38 mouse cellular contexts compared by ENCODE assay signal in genomic region chr9:57722371-57722770, GRCm38 (mm10). TPM values are rescaled to one million over a fixed set of nuclear protein-coding genes. Genes with fewer than 3 reads are reported as not detected.
DNase-seq lines count a peak whose midpoint lies in the region; ATAC-seq and TF ChIP-seq lines count a peak whose summit lies in the region.
"Had no signal": no experiment of that assay in that cellular context is flagged by ENCODE, and none has a peak within 500 bp of the region (broad histone marks: within the 10 kb centered on the region; RNA-seq: fewer than 3 reads in every experiment).

No protein-coding gene starts in this region.

- DNase-seq in heart, adult 11 months = peak; percentile 76
- no peak for DNase-seq in heart, postnatal 25 days (ENCODE audit: low spot score)
- DNase-seq in layer of hippocampus, adult 2 months (ENCODE audit: low spot score in 2 of 2) = no peak
- no peak for DNase-seq in layer of hippocampus, postnatal 36 days
- DNase-seq in lung, postnatal 25 days (ENCODE audit: low spot score) = no peak
- DNase-seq in cerebellum, postnatal 14 days = no peak
- DNase-seq: adrenal gland, adult 8-10 months; cerebellum, adult 9-11 months; forebrain, postnatal 0 days; gastrocnemius, postnatal 14 days; heart, postnatal 10 days; kidney, postnatal 14 days; lung, adult 2 months; right cerebral cortex, adult 18-20 months; thymus, adult 18-20 months; thymus, postnatal 25 days had no signal

- ATAC-seq in lung, embryonic 16.5 days (ENCODE audit: low read depth) = no peak
- ATAC-seq: forebrain, postnatal 0 days; intestine, embryonic 16.5 days had no signal

- H3K4me3 ChIP-seq in layer of hippocampus, adult 2 months = no peak overlapping the region
- no peak overlapping the region for H3K4me3 ChIP-seq in lung, embryonic 16.5 days (ENCODE audit: low read length)
- H3K4me3 ChIP-seq: embryonic facial prominence, embryonic 13.5 days; erythroblast, embryonic 14.5 days; heart, embryonic 12.5 days; left cerebral cortex, adult 2 months; limb, embryonic 13.5 days; megakaryocyte, embryonic 14.5 days; midbrain, embryonic 12.5 days; myocyte; neural tube, embryonic 12.5 days had no signal

- WGBS in lung, embryonic 16.5 days = 77% methylated on average over 1 of the region's 1 CpGs

- H3K9ac ChIP-seq in lung, embryonic 16.5 days (ENCODE audit: low read length) = no peak overlapping the region
- H3K9ac ChIP-seq: embryonic facial prominence, embryonic 13.5 days; forebrain, postnatal 0 days; heart, embryonic 12.5 days; limb, embryonic 13.5 days; midbrain, embryonic 12.5 days; neural tube, embryonic 12.5 days had no signal

- H3K9me3 ChIP-seq in lung, embryonic 16.5 days (ENCODE audit: control insufficient read depth, low read length) = no peaks in the 10 kb centered on the region
- H3K9me3 ChIP-seq: embryonic facial prominence, embryonic 13.5 days; G1E; heart, embryonic 12.5 days; limb, embryonic 13.5 days; megakaryocyte, embryonic 14.5 days; midbrain, embryonic 12.5 days; neural tube, embryonic 12.5 days had no signal

- H3K4me2 ChIP-seq in lung, embryonic 16.5 days (ENCODE audit: low read depth, low read length) = no peak overlapping the region
- H3K4me2 ChIP-seq: embryonic facial prominence, embryonic 13.5 days; heart, embryonic 12.5 days; limb, embryonic 13.5 days; midbrain, embryonic 12.5 days; neural tube, embryonic 12.5 days had no signal

- no peak for TF ChIP-seq CTCF in layer of hippocampus, adult 2 months (conservative IDR thresholded peaks at IDR 0.05)

- peaks cover 10% of the 10 kb centered on the region for H3K4me1 ChIP-seq in lung, embryonic 16.5 days (replicated peaks; ENCODE audit: control insufficient read depth, insufficient read depth, low read length)
- H3K4me1 ChIP-seq: embryonic facial prominence, embryonic 13.5 days; midbrain, embryonic 12.5 days; neural tube, embryonic 12.5 days had no signal

- H3K36me3 ChIP-seq in lung, embryonic 16.5 days (ENCODE audit: control insufficient read depth, insufficient read depth, low read length) = peaks cover 29% of the 10 kb centered on the region

- H3K27me3 ChIP-seq in lung, embryonic 16.5 days (ENCODE audit: control insufficient read depth, insufficient read depth, low read depth, low read length) = no peaks in the 10 kb centered on the region
- H3K27me3 ChIP-seq: embryonic facial prominence, embryonic 13.5 days; heart, embryonic 12.5 days; limb, embryonic 13.5 days; megakaryocyte, embryonic 14.5 days; midbrain, embryonic 12.5 days; neural tube, embryonic 12.5 days had no signal

- intact Hi-C loops in heart, postnatal 25 days (cut with DNase I) = no loop called here

- H3K27ac ChIP-seq in layer of hippocampus, adult 2 months = peak overlapping the region; percentile 80
- peak overlapping the region; percentile 64; the same call in 1 of the 2 replicates for H3K27ac ChIP-seq in lung, embryonic 16.5 days (ENCODE audit: low read length)
- H3K27ac ChIP-seq: embryonic facial prominence, embryonic 13.5 days; limb, embryonic 13.5 days; midbrain, embryonic 12.5 days; neural tube, embryonic 12.5 days; stomach, postnatal 0 days had no signal

RNA-seq across cellular contexts. Expression of gene Edc3, which starts 14.0 kb away (rescaled TPM):
- total RNA-seq in heart, postnatal 25 days (2021) = 1 to 10 TPM; 4.9 to 7.0 TPM
- 10 to 100 TPM; 13.2 to 14.1 TPM for total RNA-seq in layer of hippocampus, adult 2 months (2021)
- total RNA-seq in layer of hippocampus, postnatal 36 days (2021) = 10 to 100 TPM; 15.5 to 15.6 TPM
- 31.1 TPM in 2 replicates for polyA plus RNA-seq in lung, embryonic 16.5 days (2015; fragmentation: Nextera tagmentation; extraction: Ambion mirVana)

RNA-seq across cellular contexts. Expression of gene Cyp1a1, which starts 34.6 kb away (rescaled TPM):
- under 1 TPM in 1 of 2 experiments, not detected in 1; 0.08 TPM for total RNA-seq in heart, postnatal 25 days (2021)
- under 1 TPM in 1 of 2 experiments, not detected in 1; 0.12 TPM for total RNA-seq in layer of hippocampus, adult 2 months (2021)
- under 1 TPM; 0.12 to 0.15 TPM for total RNA-seq in layer of hippocampus, postnatal 36 days (2021)
- polyA plus RNA-seq in lung, embryonic 16.5 days (2015; fragmentation: Nextera tagmentation; extraction: Ambion mirVana) = 0.13 TPM in 1 of 2 replicates, not detected in the other
- total RNA-seq: G1E; granulocyte monocyte progenitor cell, adult 5-6 weeks; heart, postnatal 10 days; midbrain, postnatal 0 days had no signal
- polyA plus RNA-seq: embryonic facial prominence, embryonic 13.5 days; erythroblast, embryonic 14.5 days; forebrain, embryonic 11.5 days; G1E; heart, embryonic 12.5 days; hindbrain, embryonic 11.5 days; intestine, embryonic 16.5 days; limb, embryonic 13.5 days; midbrain, embryonic 12.5 days; myocyte; neural tube, embryonic 12.5 days had no signal

RNA-seq across cellular contexts. Expression of gene Cyp1a2, which starts 38.9 kb away (rescaled TPM):
- not detected for total RNA-seq in heart, postnatal 25 days (2021)
- not detected for total RNA-seq in layer of hippocampus, adult 2 months (2021)
- not detected for total RNA-seq in layer of hippocampus, postnatal 36 days (2021)
- not detected in 2 replicates for polyA plus RNA-seq in lung, embryonic 16.5 days (2015; fragmentation: Nextera tagmentation; extraction: Ambion mirVana)
- total RNA-seq: common myeloid progenitor, adult 5-6 weeks; forebrain, postnatal 0 days; G1E; gastrocnemius, postnatal 14 days; granulocyte monocyte progenitor cell, adult 5-6 weeks; heart, postnatal 10 days; layer of hippocampus, postnatal 10 days; left cerebral cortex, adult 2 months; left cerebral cortex, postnatal 25 days; midbrain, postnatal 0 days had no signal
- polyA plus RNA-seq: embryonic facial prominence, embryonic 13.5 days; erythroblast, embryonic 14.5 days; forebrain, embryonic 11.5 days; forebrain, postnatal 0 days; G1E; heart, embryonic 12.5 days; hindbrain, embryonic 11.5 days; intestine, embryonic 16.5 days; kidney, embryonic 14.5 days; limb, embryonic 13.5 days; midbrain, embryonic 12.5 days; midbrain, postnatal 0 days; myocyte; neural tube, embryonic 12.5 days; spleen, adult 2 months; stomach, postnatal 0 days had no signal

RNA-seq across cellular contexts. Expression of gene Clk3, which starts 43.3 kb away (rescaled TPM):
- total RNA-seq in heart, postnatal 25 days (2021) = 10 to 100 TPM; 27.6 to 29.2 TPM
- total RNA-seq in layer of hippocampus, adult 2 months (2021) = 10 to 100 TPM; 80.2 to 83.4 TPM
- total RNA-seq in layer of hippocampus, postnatal 36 days (2021) = 10 to 100 TPM; 81.0 to 81.9 TPM
- polyA plus RNA-seq in lung, embryonic 16.5 days (2015; fragmentation: Nextera tagmentation; extraction: Ambion mirVana) = 76.6 and 89.5 TPM in 2 replicates
